Mouse (Mus musculus) adrenal gland, postnatal 36 days (tissue): Measurements from ENCODE around the gene Parvb. TPM values are rescaled to one million over a fixed set of nuclear protein-coding genes. Genes with fewer than 3 reads are reported as not detected.
"Not testable (repeated sequence)": the region's sequence is repeated elsewhere in the genome, so short reads cannot be mapped to it uniquely, and the experiment has no call there.

ENCODE experiments used
- DNase-seq, 2 experiments: peaks; one replicate each; pipeline ENCODE4 v3.0.0; 2021; ENCODE audit warnings: mixed read lengths in 1 of 2
- total RNA-seq, 2 experiments: library from RNA; stranded (reverse); gene quantifications; 2 replicates each; pipeline ENCODE4 v1.2.3; 2021

The Parvb gene
- total RNA-seq, 2 experiments from 2014 or later = 18.0 to 24.1 TPM

- no peak for DNase-seq
Observed at GRCm38 (mm10) chr15:84256254-84256850, 24.5 kb downstream of the Parvb start.

GRCm38 (mm10) chr15:84256864-84257263 lies 25.0 kb downstream of the Parvb start:
- DNase-seq = no peak

- peak; percentile 45 to 67 for DNase-seq
Observed at GRCm38 (mm10) chr15:84258602-84259355, 26.9 kb downstream of the Parvb start.

GRCm38 (mm10) chr15:84260123-84260822 lies 28.4 kb downstream of the Parvb start:
- peak; percentile 75 to 86 for DNase-seq

GRCm38 (mm10) chr15:84262630-84263029 lies 30.8 kb downstream of the Parvb start:
- DNase-seq = no peak

- no peak for DNase-seq
Observed at GRCm38 (mm10) chr15:84263573-84263972, 31.7 kb downstream of the Parvb start.

GRCm38 (mm10) chr15:84265141-84265540 lies 33.3 kb downstream of the Parvb start:
- peak; percentile 61 to 66 for DNase-seq

GRCm38 (mm10) chr15:84266290-84266689 lies 34.4 kb downstream of the Parvb start:
- no peak for DNase-seq

- peak; percentile 59 to 65 for DNase-seq
Observed at GRCm38 (mm10) chr15:84267720-84268260, 35.9 kb downstream of the Parvb start.

- DNase-seq = peak in 1 of 2 experiments; percentile 23
Observed at GRCm38 (mm10) chr15:84269107-84269633, 37.3 kb downstream of the Parvb start.

- DNase-seq = no peak
Observed at GRCm38 (mm10) chr15:84270032-84270431, 38.2 kb downstream of the Parvb start.

GRCm38 (mm10) chr15:84270463-84270862 lies 38.6 kb downstream of the Parvb start:
- DNase-seq = peak in 1 of 2 experiments; percentile 36

GRCm38 (mm10) chr15:84276066-84276465 lies 44.2 kb downstream of the Parvb start:
- DNase-seq = no peak

- no peak for DNase-seq
Observed at GRCm38 (mm10) chr15:84278091-84278490, 46.2 kb downstream of the Parvb start.

GRCm38 (mm10) chr15:84278656-84279055 lies 46.8 kb downstream of the Parvb start:
- no peak for DNase-seq

GRCm38 (mm10) chr15:84280309-84280708 lies 48.5 kb downstream of the Parvb start:
- DNase-seq = no peak

GRCm38 (mm10) chr15:84280712-84281347 lies 49.0 kb downstream of the Parvb start:
- peak; percentile 73 to 75 for DNase-seq

GRCm38 (mm10) chr15:84282206-84283085 lies 50.6 kb downstream of the Parvb start:
- no peak for DNase-seq

- DNase-seq = peak; percentile 54
Observed at GRCm38 (mm10) chr15:84284059-84284458, 52.2 kb downstream of the Parvb start.

GRCm38 (mm10) chr15:84285453-84285852 lies 53.6 kb downstream of the Parvb start:
- DNase-seq = no peak

- DNase-seq = not testable (repeated sequence)
Observed at GRCm38 (mm10) chr15:84288953-84289352, 57.1 kb downstream of the Parvb start.
